Mouse (Mus musculus): ENCODE data around the gene Ccl24.

GRCm38 (mm10) chr5:135607581-135607980 lies 34.7 kb upstream of the Ccl24 start:
- TF ChIP-seq CTCF (IDR thresholded peaks at IDR 0.05; ENCODE audit: low read depth) (no peak), EP300 (IDR thresholded peaks at IDR 0.05; ENCODE audit: low read depth) (no peak)

Data from liver, postnatal 0 days (tissue).